Mouse (Mus musculus) myocyte (in vitro differentiated cells): Measurements from ENCODE around the gene Dleu7. TPM values are rescaled to one million over a fixed set of nuclear protein-coding genes. Genes with fewer than 3 reads are reported as not detected.

ENCODE experiments used
- H3K27me3 ChIP-seq: one replicate; pipeline ENCODE4 v1.6.1; 2011; ENCODE audit not compliant: control insufficient read depth, insufficient read depth, insufficient read length
- H3K36me3 ChIP-seq: one replicate; pipeline ENCODE4 v1.6.1; 2011; ENCODE audit not compliant: control insufficient read depth, insufficient read depth
- H3K4me2 ChIP-seq: one replicate; pipeline ENCODE4 v1.6.1; 2011; ENCODE audit warnings: low read depth, control low read depth
- H3K4me3 ChIP-seq: one replicate; pipeline ENCODE4 v1.5.1; 2011; ENCODE audit warnings: mild to moderate bottlenecking, control low read depth, moderate library complexity
- H3K79me2 ChIP-seq: one replicate; pipeline ENCODE4 v1.6.1; 2011; ENCODE audit not compliant: control insufficient read depth, insufficient read depth
- H3ac ChIP-seq: one replicate; pipeline ENCODE4 v1.6.1; 2011; ENCODE audit not compliant: control insufficient read depth, insufficient read length
- CEBPB ChIP-seq: IDR thresholded peaks from 2 replicates; pipeline ENCODE4 v1.6.1; 2011; ENCODE audit warnings: mild to moderate bottlenecking, moderate library complexity; ENCODE audit not compliant: poor library complexity, insufficient read depth, severe bottlenecking
- E2F4 ChIP-seq: IDR thresholded peaks from one replicate; pipeline ENCODE4 v1.6.1; 2011; ENCODE audit warnings: mild to moderate bottlenecking, control low read depth, moderate library complexity; ENCODE audit not compliant: insufficient read depth
- MAX ChIP-seq: IDR thresholded peaks from one replicate; pipeline ENCODE4 v1.6.1; 2011; ENCODE audit warnings: low read depth, mild to moderate bottlenecking, control low read depth
- MYOD1 ChIP-seq, 3 experiments: IDR thresholded peaks; one replicate each; pipeline ENCODE4 v1.6.1; 2011; ENCODE audit warnings: control low read depth in 2 of 3, low read depth in 2 of 3, mild to moderate bottlenecking in 2 of 3, moderate library complexity in 1 of 3; ENCODE audit not compliant: insufficient read length in 2 of 3, control insufficient read depth in 1 of 3
- MYOG ChIP-seq, 3 experiments: IDR thresholded peaks; one replicate each; pipeline ENCODE4 v1.6.1; 2011; ENCODE audit warnings: control low read depth in 2 of 3, low read depth in 2 of 3, mild to moderate bottlenecking in 2 of 3; ENCODE audit not compliant: insufficient read length in 2 of 3, control insufficient read depth in 1 of 3, insufficient read depth in 1 of 3
- POLR2A ChIP-seq: IDR thresholded peaks from one replicate; pipeline ENCODE4 v1.6.1; 2011; ENCODE audit warnings: low read depth, mild to moderate bottlenecking, control low read depth, moderate library complexity; ENCODE audit not compliant: insufficient read length
- POLR2AphosphoS2 ChIP-seq: IDR thresholded peaks from one replicate; pipeline ENCODE4 v1.6.1; 2011; ENCODE audit warnings: low read depth, control low read depth; ENCODE audit not compliant: insufficient read length
- REST ChIP-seq: IDR thresholded peaks from one replicate; pipeline ENCODE4 v1.6.1; 2011; ENCODE audit warnings: mild to moderate bottlenecking, control low read depth, moderate library complexity; ENCODE audit not compliant: insufficient read depth, insufficient read length
- SRF ChIP-seq: IDR thresholded peaks from one replicate; pipeline ENCODE4 v1.6.1; 2011; ENCODE audit warnings: low read depth; ENCODE audit not compliant: control insufficient read depth, insufficient read length
- TCF12 ChIP-seq: IDR thresholded peaks from one replicate; pipeline ENCODE4 v1.6.1; 2011; ENCODE audit warnings: mild to moderate bottlenecking, control low read depth; ENCODE audit not compliant: poor library complexity, insufficient read depth, severe bottlenecking
- TCF3 ChIP-seq: IDR thresholded peaks from one replicate; pipeline ENCODE4 v1.6.1; 2011; ENCODE audit warnings: low read depth, control low read depth; ENCODE audit not compliant: insufficient read length
- USF1 ChIP-seq: IDR thresholded peaks from one replicate; pipeline ENCODE4 v1.6.1; 2011; ENCODE audit warnings: low read depth, mild to moderate bottlenecking, control low read depth, moderate library complexity
- polyA plus RNA-seq: library from polyadenylated mRNA; unstranded; fragments of >200 nt; fragmentation: generic; extraction: Trizol; gene quantifications from one replicate; pipeline ENCODE4 v1.2.1, GENCODE M21; 2012; ENCODE audit warnings: missing spikeins

Gene Dleu7
- polyA plus RNA-seq, 1 experiment = 0.25 TPM

- Histone ChIP-seq H3K36me3 (no peaks in the 10 kb centered on the region), H3K79me2 (no peaks in the 10 kb centered on the region), H3ac (no peak overlapping the region), H3K4me2 (no peak overlapping the region), H3K4me3 (no peak overlapping the region), H3K27me3 (no peaks in the 10 kb centered on the region)
- no peak for TF ChIP-seq CEBPB
- no peak for TF ChIP-seq MAX
- TF ChIP-seq MYOG (IDR thresholded peaks at IDR 0.05; ENCODE audit: control insufficient read depth in 1 of 3, insufficient read depth in 1 of 3, insufficient read length in 2 of 3, low read depth in 2 of 3) = no peak
- no peak for TF ChIP-seq MYOD1 (IDR thresholded peaks at IDR 0.05; ENCODE audit: control insufficient read depth in 1 of 3, insufficient read length in 2 of 3, low read depth in 2 of 3)
- TF ChIP-seq SRF = no peak
- no peak for TF ChIP-seq TCF3
- no peak for TF ChIP-seq POLR2AphosphoS2
- no peak for TF ChIP-seq USF1
- TF ChIP-seq TCF12 = no peak
- no peak for TF ChIP-seq REST
- TF ChIP-seq E2F4 = no peak
- TF ChIP-seq POLR2A = no peak
Measured at GRCm38 (mm10) chr14:62251999-62252398, 40.8 kb downstream of the Dleu7 start.

- H3K4me3 ChIP-seq = no peak overlapping the region
- no peak for TF ChIP-seq MYOG (IDR thresholded peaks at IDR 0.05; ENCODE audit: control insufficient read depth in 1 of 3, insufficient read depth in 1 of 3, insufficient read length in 2 of 3, low read depth in 2 of 3)
- no peak overlapping the region for H3ac ChIP-seq
- no peak overlapping the region for H3K4me2 ChIP-seq
- no peaks in the 10 kb centered on the region for H3K79me2 ChIP-seq
- H3K27me3 ChIP-seq = no peaks in the 10 kb centered on the region
- no peaks in the 10 kb centered on the region for H3K36me3 ChIP-seq
Measured at GRCm38 (mm10) chr14:62250046-62250445, 42.8 kb downstream of the Dleu7 start.

GRCm38 (mm10) chr14:62249251-62249650 is 43.6 kb downstream of the Dleu7 start:
- Histone ChIP-seq H3K36me3 (no peaks in the 10 kb centered on the region), H3K4me2 (no peak overlapping the region), H3K27me3 (no peaks in the 10 kb centered on the region), H3ac (no peak overlapping the region), H3K79me2 (no peaks in the 10 kb centered on the region), H3K4me3 (no peak overlapping the region)
- TF ChIP-seq CEBPB (no peak), E2F4 (no peak), POLR2AphosphoS2 (no peak), USF1 (no peak), POLR2A (no peak), TCF3 (no peak), MAX (no peak), REST (no peak), MYOD1 (IDR thresholded peaks at IDR 0.05; ENCODE audit: control insufficient read depth in 1 of 3, insufficient read length in 2 of 3, low read depth in 2 of 3) (no peak), MYOG (IDR thresholded peaks at IDR 0.05; ENCODE audit: control insufficient read depth in 1 of 3, insufficient read depth in 1 of 3, insufficient read length in 2 of 3, low read depth in 2 of 3) (no peak), SRF (no peak), TCF12 (no peak)

- no peak for TF ChIP-seq REST
- TF ChIP-seq POLR2AphosphoS2 = no peak
- no peak for TF ChIP-seq CEBPB
- TF ChIP-seq USF1 = no peak
- peak in 1 of 3 experiments; percentile 18 for TF ChIP-seq MYOG (IDR thresholded peaks at IDR 0.05; ENCODE audit: control insufficient read depth in 1 of 3, insufficient read depth in 1 of 3, insufficient read length in 2 of 3, low read depth in 2 of 3)
- TF ChIP-seq SRF = no peak
- Histone ChIP-seq H3K4me2 (no peak overlapping the region), H3K27me3 (no peaks in the 10 kb centered on the region), H3K4me3 (no peak overlapping the region), H3K36me3 (no peaks in the 10 kb centered on the region), H3ac (no peak overlapping the region), H3K79me2 (no peaks in the 10 kb centered on the region)
Measured at GRCm38 (mm10) chr14:62248796-62249195, 44.1 kb downstream of the Dleu7 start.

- no peaks in the 10 kb centered on the region for H3K27me3 ChIP-seq
- H3K4me3 ChIP-seq = no peak overlapping the region
- no peak overlapping the region for H3ac ChIP-seq
- H3K36me3 ChIP-seq = no peaks in the 10 kb centered on the region
- H3K4me2 ChIP-seq = no peak overlapping the region
- no peak for TF ChIP-seq POLR2AphosphoS2
- no peak for TF ChIP-seq E2F4
- no peak for TF ChIP-seq TCF3
- TF ChIP-seq MYOD1 (IDR thresholded peaks at IDR 0.05; ENCODE audit: control insufficient read depth in 1 of 3, insufficient read length in 2 of 3, low read depth in 2 of 3) = no peak
- no peak for TF ChIP-seq CEBPB
- TF ChIP-seq TCF12 = no peak
- no peak for TF ChIP-seq SRF
- H3K79me2 ChIP-seq = no peaks in the 10 kb centered on the region
Measured at GRCm38 (mm10) chr14:62248345-62248744, 44.5 kb downstream of the Dleu7 start.
